Mouse (Mus musculus): ENCODE data around the gene Ppbp. TPM values are rescaled to one million over a fixed set of nuclear protein-coding genes. Genes with fewer than 3 reads are reported as not detected.

The Ppbp gene
- 1 to 10 TPM in 1 of 26 experiments, not detected in 25; 1.7 TPM for total RNA-seq (2018; cell fraction: chromatin; rRNA removed)
- 1 to 10 TPM in 15 of 26 experiments, under 1 TPM in 11; 0.14 to 6.1 (median 1.4) TPM for total RNA-seq (2018; cell fraction: cytosol; rRNA removed)
- total RNA-seq (2018; cell fraction: nucleus; rRNA removed) = 1 to 10 TPM in 9 of 26 experiments, under 1 TPM in 7, not detected in 10; 0.60 to 3.0 (median 1.5) TPM
- polyA plus RNA-seq (2018) = 1.9 to 15.6 TPM (median 10.5 TPM) in 3 replicates

GRCm38 (mm10) chr5:90768218-90768617, at the start of gene Ppbp:
Gene Ppbp, plus strand, starts transcription at chr5:90768518.
- H3K79me2 ChIP-seq (ENCODE audit: inconsistent target) = peaks cover 8% of the 10 kb centered on the region; the same call in 1 of the 2 replicates
- 45% methylated on average over 3 of the region's 3 CpGs for WGBS (ENCODE audit: missing documents)
- H3K36me3 ChIP-seq (ENCODE audit: inconsistent target) = no peaks in the 10 kb centered on the region
- H3K27ac ChIP-seq = no peak within 1 kb of the TSS
- H3K4me3 ChIP-seq (ENCODE audit: inconsistent target) = no peak within 1 kb of the TSS

- Histone ChIP-seq H3K27ac (no peak overlapping the region), H3K4me3 (ENCODE audit: inconsistent target) (no peak overlapping the region), H3K79me2 (ENCODE audit: inconsistent target) (no peaks in the 10 kb centered on the region), H3K36me3 (ENCODE audit: inconsistent target) (no peaks in the 10 kb centered on the region)
- 95% methylated on average over 3 of the region's 3 CpGs for WGBS (ENCODE audit: missing documents)
Observed at GRCm38 (mm10) chr5:90722656-90723055, 45.7 kb upstream of the Ppbp start.

GRCm38 (mm10) chr5:90728254-90728653, 40.1 kb upstream of the Ppbp start:
- H3K4me3 ChIP-seq (ENCODE audit: inconsistent target) = no peak overlapping the region
- WGBS (ENCODE audit: missing documents) = 93% methylated on average over 3 of the region's 3 CpGs
- H3K27ac ChIP-seq = no peak overlapping the region
- H3K79me2 ChIP-seq (ENCODE audit: inconsistent target) = no peaks in the 10 kb centered on the region
- no peaks in the 10 kb centered on the region for H3K36me3 ChIP-seq (ENCODE audit: inconsistent target)

- Histone ChIP-seq H3K27ac (no peak overlapping the region), H3K79me2 (ENCODE audit: inconsistent target) (no peaks in the 10 kb centered on the region), H3K36me3 (ENCODE audit: inconsistent target) (no peaks in the 10 kb centered on the region), H3K4me3 (ENCODE audit: inconsistent target) (no peak overlapping the region)
- 36% methylated on average over 4 of the region's 4 CpGs for WGBS (ENCODE audit: missing documents)
Observed at GRCm38 (mm10) chr5:90731480-90731879, 36.8 kb upstream of the Ppbp start.

- no peaks in the 10 kb centered on the region for H3K36me3 ChIP-seq (ENCODE audit: inconsistent target)
- H3K4me3 ChIP-seq (ENCODE audit: inconsistent target) = no peak overlapping the region
- H3K27ac ChIP-seq = peak overlapping the region; percentile 79
- 3% methylated on average over 4 of the region's 4 CpGs for WGBS (ENCODE audit: missing documents)
- no peaks in the 10 kb centered on the region for H3K79me2 ChIP-seq (ENCODE audit: inconsistent target)
Observed at GRCm38 (mm10) chr5:90742029-90742428, 26.3 kb upstream of the Ppbp start.

- H3K4me3 ChIP-seq (ENCODE audit: inconsistent target) = no peak overlapping the region
- H3K36me3 ChIP-seq (ENCODE audit: inconsistent target) = no peaks in the 10 kb centered on the region
- H3K79me2 ChIP-seq (ENCODE audit: inconsistent target) = no peaks in the 10 kb centered on the region
- H3K27ac ChIP-seq = no peak overlapping the region
- 87% methylated on average over 1 of the region's 1 CpGs for WGBS (ENCODE audit: missing documents)
Observed at GRCm38 (mm10) chr5:90753934-90754333, 14.4 kb upstream of the Ppbp start.

- Histone ChIP-seq H3K4me3 (ENCODE audit: inconsistent target) (no peak overlapping the region), H3K79me2 (ENCODE audit: inconsistent target) (no peaks in the 10 kb centered on the region), H3K36me3 (ENCODE audit: inconsistent target) (no peaks in the 10 kb centered on the region), H3K27ac (no peak overlapping the region)
- 66% methylated on average over 5 of the region's 5 CpGs for WGBS (ENCODE audit: missing documents)
Observed at GRCm38 (mm10) chr5:90758020-90758605, 10.2 kb upstream of the Ppbp start.

- no peaks in the 10 kb centered on the region for H3K79me2 ChIP-seq (ENCODE audit: inconsistent target)
- H3K36me3 ChIP-seq (ENCODE audit: inconsistent target) = no peaks in the 10 kb centered on the region
- no peak within 1 kb of the TSS for H3K4me3 ChIP-seq (ENCODE audit: inconsistent target)
- no peak within 1 kb of the TSS for H3K27ac ChIP-seq
- WGBS (ENCODE audit: missing documents) = 28% methylated on average over 32 of the region's 32 CpGs
Observed at GRCm38 (mm10) chr5:90759077-90760065, 8.9 kb upstream of the Ppbp start, which contains the start of gene Cxcl5. Gene Cxcl5, plus strand, starts transcription at chr5:90759360.

- no peaks in the 10 kb centered on the region for H3K79me2 ChIP-seq (ENCODE audit: inconsistent target)
- no peak overlapping the region for H3K4me3 ChIP-seq (ENCODE audit: inconsistent target)
- H3K27ac ChIP-seq = no peak overlapping the region
- WGBS (ENCODE audit: missing documents) = 87% methylated on average over 4 of the region's 4 CpGs
- H3K36me3 ChIP-seq (ENCODE audit: inconsistent target) = no peaks in the 10 kb centered on the region
Observed at GRCm38 (mm10) chr5:90760303-90760702, 8.0 kb upstream of the Ppbp start.

- H3K36me3 ChIP-seq (ENCODE audit: inconsistent target) = no peaks in the 10 kb centered on the region
- H3K27ac ChIP-seq = no peak overlapping the region
- 59% methylated on average over 2 of the region's 2 CpGs for whole genome bisulfite sequencing (ENCODE audit: missing documents)
Observed at GRCm38 (mm10) chr5:90760844-90761243, 7.5 kb upstream of the Ppbp start.

GRCm38 (mm10) chr5:90761834-90762233, 6.5 kb upstream of the Ppbp start:
- Histone ChIP-seq H3K36me3 (ENCODE audit: inconsistent target) (no peaks in the 10 kb centered on the region), H3K4me3 (ENCODE audit: inconsistent target) (no peak overlapping the region), H3K27ac (no peak overlapping the region), H3K79me2 (ENCODE audit: inconsistent target) (no peaks in the 10 kb centered on the region)
- 90% methylated on average over 3 of the region's 3 CpGs for WGBS (ENCODE audit: missing documents)

More at GRCm38 (mm10) chr5:90760844-90761243, 7.5 kb upstream of the Ppbp start:
- Histone ChIP-seq H3K79me2 (ENCODE audit: inconsistent target) (no peaks in the 10 kb centered on the region), H3K4me3 (ENCODE audit: inconsistent target) (no peak overlapping the region)

- Histone ChIP-seq H3K4me3 (ENCODE audit: inconsistent target) (no peak overlapping the region), H3K36me3 (ENCODE audit: inconsistent target) (no peaks in the 10 kb centered on the region), H3K27ac (no peak overlapping the region), H3K79me2 (ENCODE audit: inconsistent target) (no peaks in the 10 kb centered on the region)
- 85% methylated on average over 12 of the region's 12 CpGs for WGBS (ENCODE audit: missing documents)
Observed at GRCm38 (mm10) chr5:90763912-90764665, 4.2 kb upstream of the Ppbp start.

GRCm38 (mm10) chr5:90765821-90766606, 2.3 kb upstream of the Ppbp start:
- no peak overlapping the region for H3K4me3 ChIP-seq (ENCODE audit: inconsistent target)
- no peak overlapping the region for H3K27ac ChIP-seq
- 91% methylated on average over 8 of the region's 8 CpGs for WGBS (ENCODE audit: missing documents)
- H3K36me3 ChIP-seq (ENCODE audit: inconsistent target) = no peaks in the 10 kb centered on the region
- H3K79me2 ChIP-seq (ENCODE audit: inconsistent target) = no peaks in the 10 kb centered on the region

Data from macrophage (primary cell).